In genomic region chr4:98057721-98058120, GRCm38 (mm10) we compare ENCODE assay signal across 19 mouse cellular contexts.
"Had no signal": no experiment of that assay in that cellular context is flagged by ENCODE, and none has a peak within 500 bp of the region (broad histone marks: within the 10 kb centered on the region; RNA-seq: fewer than 3 reads in every experiment).

No protein-coding gene starts in this region.

- H3K9me3 ChIP-seq: limb, embryonic 10.5 days; limb, embryonic 13.5 days; liver, embryonic 12.5 days; liver, embryonic 15.5 days; lung, embryonic 15.5 days; midbrain, embryonic 10.5 days; midbrain, embryonic 13.5 days; neural tube, embryonic 13.5 days had no signal

- H3K27ac ChIP-seq: limb, embryonic 10.5 days; limb, embryonic 13.5 days; liver, embryonic 12.5 days; liver, embryonic 15.5 days; lung, embryonic 15.5 days; midbrain, embryonic 10.5 days; midbrain, embryonic 13.5 days; neural tube, embryonic 13.5 days had no signal

- H3K4me3 ChIP-seq: limb, embryonic 10.5 days; limb, embryonic 13.5 days; liver, embryonic 12.5 days; liver, embryonic 15.5 days; lung, embryonic 15.5 days; megakaryocyte, embryonic 14.5 days; midbrain, embryonic 10.5 days; midbrain, embryonic 13.5 days; myocyte; neural tube, embryonic 13.5 days had no signal

- H3K4me1 ChIP-seq: liver, embryonic 12.5 days; liver, embryonic 15.5 days; midbrain, embryonic 10.5 days; midbrain, embryonic 13.5 days had no signal

- DNase-seq: kidney, postnatal 10 days; kidney, postnatal 4 days; liver; lung, adult 18-20 months; lung, postnatal 10 days; lung, postnatal 36 days; right cerebral cortex, postnatal 25 days; thymus, adult 18-20 months; thymus, postnatal 36 days had no signal

- H3K27me3 ChIP-seq: limb, embryonic 13.5 days; liver, embryonic 12.5 days; liver, embryonic 15.5 days; lung, embryonic 15.5 days; midbrain, embryonic 13.5 days; neural tube, embryonic 13.5 days had no signal

- H3K36me3 ChIP-seq: limb, embryonic 10.5 days; liver, embryonic 12.5 days; liver, embryonic 15.5 days; midbrain, embryonic 10.5 days; midbrain, embryonic 13.5 days; neural tube, embryonic 13.5 days had no signal
